Mouse (Mus musculus) gastrocnemius, postnatal 4 days (tissue): ENCODE data around the gene Dnase1l3. TPM values are rescaled to one million over a fixed set of nuclear protein-coding genes. Genes with fewer than 3 reads are reported as not detected.

Experiments
- DNase-seq, 2 experiments: peaks; one replicate each; pipeline ENCODE4 v3.0.0; 2021 to 2022; ENCODE audit warnings: low spot score in 2 of 2, mixed read lengths in 2 of 2
- total RNA-seq, 2 experiments: library from RNA; stranded (reverse); gene quantifications; 2 replicates each; pipeline ENCODE4 v1.2.3; 2021

Gene Dnase1l3
- total RNA-seq, 2 experiments from 2014 or later = 0.07 to 0.10 TPM

- DNase-seq = no peak
These were observed 55.3 kb downstream of the Dnase1l3 start for GRCm38 (mm10) chr14:7938809-7939784.

- DNase-seq = no peak
These were observed 57.2 kb downstream of the Dnase1l3 start for GRCm38 (mm10) chr14:7937052-7937630.

GRCm38 (mm10) chr14:7934166-7934565 lies 60.2 kb downstream of the Dnase1l3 start:
- DNase-seq = no peak

GRCm38 (mm10) chr14:7932151-7932550 lies 62.2 kb downstream of the Dnase1l3 start:
- no peak for DNase-seq

- DNase-seq = no peak
These were observed 65.3 kb downstream of the Dnase1l3 start for GRCm38 (mm10) chr14:7929029-7929428.

GRCm38 (mm10) chr14:7928362-7928761 lies 66.0 kb downstream of the Dnase1l3 start:
- DNase-seq = no peak

- DNase-seq = no peak
These were observed 70.7 kb downstream of the Dnase1l3 start for GRCm38 (mm10) chr14:7923635-7924034.

GRCm38 (mm10) chr14:7921459-7921858 lies 72.9 kb downstream of the Dnase1l3 start:
- DNase-seq = no peak

GRCm38 (mm10) chr14:7919921-7920320 lies 74.5 kb downstream of the Dnase1l3 start:
- DNase-seq = no peak

GRCm38 (mm10) chr14:7919309-7919708 lies 75.1 kb downstream of the Dnase1l3 start:
- DNase-seq = no peak

- DNase-seq = no peak
These were observed 76.0 kb downstream of the Dnase1l3 start for GRCm38 (mm10) chr14:7918150-7918991.

Other genes starting within 250 kb of the Dnase1l3 start
- not detected for gene Gm26661, start 203.0 kb downstream of the Dnase1l3 start, total RNA-seq
- gene Flnb, start 176.6 kb downstream of the Dnase1l3 start, total RNA-seq = 10 to 100 TPM; 48.6 to 48.8 TPM
- gene Gm45521, start 37.3 kb downstream of the Dnase1l3 start, total RNA-seq = not detected
- gene Abhd6, start 8.3 kb upstream of the Dnase1l3 start, total RNA-seq = 1 to 10 TPM; 2.4 to 3.8 TPM
- 10 to 100 TPM; 18.0 to 21.9 TPM for gene Rpp14, start 85.8 kb upstream of the Dnase1l3 start, total RNA-seq
- gene Pxk, start 103.6 kb upstream of the Dnase1l3 start, total RNA-seq = 10 to 100 TPM; 17.3 to 17.4 TPM
- 100 to 1,000 TPM; 273 to 282 TPM for gene Pdhb, start 178.5 kb upstream of the Dnase1l3 start, total RNA-seq
- gene Kctd6, start 219.6 kb upstream of the Dnase1l3 start, total RNA-seq = 10 to 100 TPM in 1 of 2 experiments, 1 to 10 TPM in 1; 7.7 to 11.5 TPM